Mouse (Mus musculus): Measurements from ENCODE around the gene Olfr172. TPM values are rescaled to one million over a fixed set of nuclear protein-coding genes. Genes with fewer than 3 reads are reported as not detected.

The Olfr172 gene
- not detected in 2 replicates for polyA plus RNA-seq (2015; fragmentation: Nextera tagmentation; extraction: Ambion mirVana)

DNA sequence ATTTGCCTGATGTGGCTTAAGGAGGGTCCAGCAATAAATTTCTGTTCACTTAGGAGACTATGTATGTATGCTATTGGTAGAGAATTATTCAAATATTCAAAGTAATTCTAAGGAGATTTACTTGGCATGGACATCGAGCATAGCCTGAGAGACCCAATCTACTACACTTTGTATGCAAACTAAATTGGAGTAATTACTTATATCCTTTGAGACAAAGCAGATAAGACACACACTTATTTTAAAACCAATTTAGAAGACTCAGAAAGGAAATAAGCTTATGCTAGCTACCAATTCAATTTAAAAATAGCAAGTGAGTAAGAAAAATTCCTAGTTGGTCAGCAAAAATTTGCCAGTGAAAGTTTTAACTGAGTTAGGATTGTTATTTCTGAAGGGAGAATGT, at the start of gene Olfr172:
TSS of gene Olfr172 (minus strand) at position 101 of the 400 bp plus-strand sequence.
- TF ChIP-seq CTCF (IDR thresholded peaks at IDR 0.05; ENCODE audit: low read depth) (no peak), EP300 (optimal IDR thresholded peaks at IDR 0.05) (no peak)
- ATAC-seq (ENCODE audit: low FRiP score, low TSS enrichment) (no peak), DNase-seq (ENCODE audit: low spot score) (no peak)
- Histone ChIP-seq H3K4me3 (ENCODE audit: low read depth, low read length) (no peak within 1 kb of the TSS), H3K4me2 (replicated peaks; ENCODE audit: low read depth) (no peak within 1 kb of the TSS), H3K9ac (ENCODE audit: low read length) (no peak within 1 kb of the TSS), H3K4me1 (replicated peaks; ENCODE audit: control insufficient read depth, insufficient read depth) (no peaks in the 10 kb centered on the region), H3K27ac (replicated peaks) (no peak within 1 kb of the TSS), H3K27me3 (ENCODE audit: control insufficient read depth, insufficient read depth, low read length) (no peaks in the 10 kb centered on the region), H3K9me3 (ENCODE audit: control insufficient read depth, low read length) (no peaks in the 10 kb centered on the region), H3K36me3 (ENCODE audit: control insufficient read depth, insufficient read depth, low read length) (no peaks in the 10 kb centered on the region)
- 73% methylated on average over 1 of the region's 1 CpGs for WGBS

DNA sequence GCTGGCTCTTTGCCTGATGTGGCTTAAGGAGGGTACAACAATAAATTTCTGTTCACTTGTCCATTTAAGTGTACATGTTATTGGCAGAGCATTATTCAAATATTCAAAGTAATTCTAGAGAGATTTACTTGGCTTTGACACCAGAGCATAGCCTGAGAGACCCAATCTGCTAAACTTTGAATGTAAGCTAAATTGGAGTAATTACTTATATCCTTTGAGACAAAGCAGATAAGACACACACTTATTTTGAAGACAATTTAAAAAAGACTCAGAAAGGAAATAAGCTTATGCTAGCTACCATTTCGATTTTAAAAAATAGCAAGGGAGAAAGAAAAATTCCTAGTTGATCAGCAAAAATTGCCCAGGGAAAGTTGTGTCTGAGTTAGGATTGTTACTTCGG, 37.2 kb upstream of the Olfr172 start, which contains the start of gene Olfr173:
TSS of gene Olfr173 (minus strand) at position 101 of the 400 bp plus-strand sequence.
- Histone ChIP-seq H3K27ac (replicated peaks) (no peak within 1 kb of the TSS), H3K4me1 (replicated peaks; ENCODE audit: control insufficient read depth, insufficient read depth) (no peaks in the 10 kb centered on the region), H3K4me3 (ENCODE audit: low read depth, low read length) (no peak within 1 kb of the TSS), H3K9me3 (ENCODE audit: control insufficient read depth, low read length) (no peaks in the 10 kb centered on the region), H3K4me2 (replicated peaks; ENCODE audit: low read depth) (no peak within 1 kb of the TSS), H3K36me3 (ENCODE audit: control insufficient read depth, insufficient read depth, low read length) (no peaks in the 10 kb centered on the region), H3K27me3 (ENCODE audit: control insufficient read depth, insufficient read depth, low read length) (no peaks in the 10 kb centered on the region), H3K9ac (ENCODE audit: low read length) (no peak within 1 kb of the TSS)
- ATAC-seq (ENCODE audit: low FRiP score, low TSS enrichment) (no peak), DNase-seq (ENCODE audit: low spot score) (no peak)
- WGBS: 61% methylated on average over 2 of the region's 2 CpGs
- TF ChIP-seq EP300 (optimal IDR thresholded peaks at IDR 0.05) (no peak), CTCF (IDR thresholded peaks at IDR 0.05; ENCODE audit: low read depth) (no peak)

DNA sequence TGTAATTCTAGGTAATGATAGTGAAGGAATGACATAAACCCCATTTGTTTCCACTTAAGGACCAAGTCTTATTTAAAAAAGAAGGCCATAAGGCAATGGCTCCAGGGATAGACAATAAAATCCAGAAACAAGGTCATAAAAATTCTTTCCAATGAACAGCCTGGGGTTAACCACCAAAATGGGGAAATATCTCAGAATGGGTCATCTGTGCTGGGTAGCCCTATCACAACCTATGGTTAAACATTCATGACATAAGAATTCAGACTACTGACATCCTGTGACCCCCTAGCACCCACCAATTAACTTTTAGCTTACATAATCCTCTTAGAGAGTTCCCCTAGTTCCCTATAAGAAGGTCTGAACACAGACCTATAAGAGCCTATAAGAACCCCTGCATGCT, 6.8 kb downstream of the Olfr172 start:
- no peaks in the 10 kb centered on the region for H3K36me3 ChIP-seq (ENCODE audit: control insufficient read depth, insufficient read depth, low read length)
- H3K4me1 ChIP-seq (replicated peaks; ENCODE audit: control insufficient read depth, insufficient read depth): no peaks in the 10 kb centered on the region
- no peak for TF ChIP-seq CTCF (IDR thresholded peaks at IDR 0.05; ENCODE audit: low read depth)
- no peak for TF ChIP-seq EP300 (optimal IDR thresholded peaks at IDR 0.05)
- H3K27ac ChIP-seq (replicated peaks): no peak overlapping the region
- no peak overlapping the region for H3K4me2 ChIP-seq (replicated peaks; ENCODE audit: low read depth)
- no peak overlapping the region for H3K9ac ChIP-seq (ENCODE audit: low read length)
- H3K9me3 ChIP-seq (ENCODE audit: control insufficient read depth, low read length): no peaks in the 10 kb centered on the region
- no peaks in the 10 kb centered on the region for H3K27me3 ChIP-seq (ENCODE audit: control insufficient read depth, insufficient read depth, low read length)
- ATAC-seq (ENCODE audit: low FRiP score, low TSS enrichment) (no peak), DNase-seq (ENCODE audit: low spot score) (no peak)
- no peak overlapping the region for H3K4me3 ChIP-seq (ENCODE audit: low read depth, low read length)

DNA sequence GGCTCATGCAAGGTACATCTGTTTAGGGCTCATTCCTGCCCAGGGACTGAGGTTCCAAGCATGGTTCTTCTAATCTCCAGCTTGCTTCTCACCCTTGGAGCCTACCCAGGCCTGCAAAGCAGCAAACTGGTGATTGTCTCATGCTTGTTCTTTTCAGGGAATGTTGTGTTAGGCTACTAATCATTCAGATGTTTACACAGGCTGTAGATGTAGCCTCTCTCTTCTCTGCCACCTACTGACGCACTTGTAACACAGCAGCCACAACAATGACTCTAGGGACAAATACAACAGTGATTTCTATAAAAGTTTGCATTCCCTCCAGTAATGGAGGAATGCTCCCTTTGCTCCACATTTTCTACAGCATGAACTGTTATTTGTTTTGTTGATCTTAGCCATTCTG, 11.7 kb downstream of the Olfr172 start:
- no peaks in the 10 kb centered on the region for H3K9me3 ChIP-seq (ENCODE audit: control insufficient read depth, low read length)
- no peaks in the 10 kb centered on the region for H3K4me1 ChIP-seq (replicated peaks; ENCODE audit: control insufficient read depth, insufficient read depth)
- H3K27me3 ChIP-seq (ENCODE audit: control insufficient read depth, insufficient read depth, low read length): no peaks in the 10 kb centered on the region
- no peak overlapping the region for H3K4me2 ChIP-seq (replicated peaks; ENCODE audit: low read depth)
- H3K9ac ChIP-seq (ENCODE audit: low read length): no peak overlapping the region
- no peaks in the 10 kb centered on the region for H3K36me3 ChIP-seq (ENCODE audit: control insufficient read depth, insufficient read depth, low read length)
- no peak overlapping the region for H3K4me3 ChIP-seq (ENCODE audit: low read depth, low read length)
- H3K27ac ChIP-seq (replicated peaks): no peak overlapping the region
- 15% methylated on average over 1 of the region's 1 CpGs for WGBS
- TF ChIP-seq CTCF (IDR thresholded peaks at IDR 0.05; ENCODE audit: low read depth) (peak; percentile 78), EP300 (optimal IDR thresholded peaks at IDR 0.05) (no peak)
- DNase-seq (ENCODE audit: low spot score) (no peak), ATAC-seq (ENCODE audit: low FRiP score, low TSS enrichment) (peak; percentile 84; the same call in 1 of the 2 replicates)

DNA sequence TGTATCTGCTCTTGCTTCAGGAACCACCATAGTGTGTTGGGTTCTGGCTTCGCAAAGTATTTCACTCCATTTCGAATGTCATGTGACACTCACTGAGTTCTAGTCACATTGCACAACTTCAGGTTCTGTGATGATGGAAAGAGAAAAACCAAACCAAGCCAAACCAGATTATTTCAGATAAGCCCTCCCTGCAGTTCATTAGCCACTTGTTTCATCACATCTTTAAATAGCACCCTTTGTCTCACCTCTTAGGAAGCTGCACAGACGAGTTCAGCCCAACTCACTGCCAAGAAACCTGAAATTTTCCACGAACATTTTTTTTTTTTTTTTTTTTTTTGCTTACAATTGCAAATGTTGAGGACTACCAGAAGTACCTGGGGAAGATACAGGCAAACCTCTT, 16.3 kb downstream of the Olfr172 start:
- 57% methylated on average over 4 of the region's 4 CpGs for WGBS
- H3K27ac ChIP-seq (replicated peaks): peak overlapping the region; percentile 64; the same call in 1 of the 2 replicates
- DNase-seq (ENCODE audit: low spot score) (no peak), ATAC-seq (ENCODE audit: low FRiP score, low TSS enrichment) (no peak)
- H3K4me1 ChIP-seq (replicated peaks; ENCODE audit: control insufficient read depth, insufficient read depth): no peaks in the 10 kb centered on the region
- H3K36me3 ChIP-seq (ENCODE audit: control insufficient read depth, insufficient read depth, low read length): no peaks in the 10 kb centered on the region
- no peaks in the 10 kb centered on the region for H3K27me3 ChIP-seq (ENCODE audit: control insufficient read depth, insufficient read depth, low read length)
- no peak overlapping the region for H3K4me3 ChIP-seq (ENCODE audit: low read depth, low read length)
- H3K9ac ChIP-seq (ENCODE audit: low read length): no peak overlapping the region
- H3K4me2 ChIP-seq (replicated peaks; ENCODE audit: low read depth): no peak overlapping the region
- TF ChIP-seq EP300 (optimal IDR thresholded peaks at IDR 0.05) (no peak), CTCF (IDR thresholded peaks at IDR 0.05; ENCODE audit: low read depth) (no peak)
- H3K9me3 ChIP-seq (ENCODE audit: control insufficient read depth, low read length): no peaks in the 10 kb centered on the region

DNA sequence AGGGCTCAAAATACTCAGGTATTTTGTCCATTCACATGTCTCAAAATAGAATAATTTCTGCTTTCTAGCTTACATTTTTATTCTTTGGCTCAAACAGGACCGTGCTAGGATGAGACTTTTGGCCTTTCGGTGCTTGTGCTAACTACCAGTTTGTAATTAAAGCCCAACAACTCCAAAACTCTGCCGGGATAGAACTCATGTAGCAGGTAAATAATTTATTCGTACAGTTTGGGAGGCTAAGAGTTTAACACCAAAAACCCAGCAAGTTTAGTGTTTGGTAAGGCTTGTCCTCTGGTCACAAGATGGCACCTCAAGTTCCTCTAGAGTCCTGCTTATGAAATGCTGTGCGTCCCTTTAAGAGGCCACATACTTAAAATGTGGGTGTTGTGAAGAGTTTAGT, 22.2 kb downstream of the Olfr172 start:
- no peaks in the 10 kb centered on the region for H3K4me1 ChIP-seq (replicated peaks; ENCODE audit: control insufficient read depth, insufficient read depth)
- no peak overlapping the region for H3K27ac ChIP-seq (replicated peaks)
- H3K27me3 ChIP-seq (ENCODE audit: control insufficient read depth, insufficient read depth, low read length): no peaks in the 10 kb centered on the region
- no peak overlapping the region for H3K4me2 ChIP-seq (replicated peaks; ENCODE audit: low read depth)
- WGBS: 92% methylated on average over 5 of the region's 5 CpGs
- no peak for DNase-seq (ENCODE audit: low spot score)
- H3K9ac ChIP-seq (ENCODE audit: low read length): no peak overlapping the region
- H3K4me3 ChIP-seq (ENCODE audit: low read depth, low read length): no peak overlapping the region
- TF ChIP-seq CTCF (IDR thresholded peaks at IDR 0.05; ENCODE audit: low read depth): no peak
- no peak for TF ChIP-seq EP300 (optimal IDR thresholded peaks at IDR 0.05)
- H3K9me3 ChIP-seq (ENCODE audit: control insufficient read depth, low read length): no peaks in the 10 kb centered on the region
- H3K36me3 ChIP-seq (ENCODE audit: control insufficient read depth, insufficient read depth, low read length): no peaks in the 10 kb centered on the region
- no peak for ATAC-seq (ENCODE audit: low FRiP score, low TSS enrichment)

Measured in stomach, postnatal 0 days (tissue).